Mouse (Mus musculus): Measurements from ENCODE around the gene Heg1.

Gene Heg1

DNA sequence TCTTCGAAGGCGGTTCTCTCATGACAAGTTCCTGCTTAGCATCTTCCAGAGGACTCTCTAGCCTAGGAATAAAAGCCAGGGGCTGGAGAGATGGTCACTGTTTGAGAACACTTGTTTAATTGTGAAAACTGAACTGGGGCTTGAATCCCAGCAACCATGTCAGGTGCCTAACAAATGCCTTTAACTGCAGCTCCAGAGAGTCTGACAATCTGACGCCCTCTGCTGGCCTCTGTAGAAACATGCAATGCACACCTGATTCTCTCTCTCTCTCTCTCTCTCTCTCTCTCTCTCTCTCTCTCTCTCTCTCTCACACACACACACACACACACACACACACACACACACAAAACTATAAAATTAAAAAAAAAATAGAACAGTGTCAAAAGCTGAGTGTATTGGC lies 125.8 kb downstream of the Heg1 start:
- no peak for DNase-seq (ENCODE audit: extremely low spot score, low spot score)

- DNase-seq (ENCODE audit: extremely low spot score, low spot score): no peak
Measured at GRCm38 (mm10) chr16:33818413-33819165, 134.4 kb downstream of the Heg1 start.

GRCm38 (mm10) chr16:33820269-33821178 lies 136.4 kb downstream of the Heg1 start:
- peak; percentile 85 for DNase-seq (ENCODE audit: extremely low spot score, low spot score)

Measured in neural tube, embryonic 10.5 days (tissue).